Mouse (Mus musculus) adrenal gland, postnatal 36 days (tissue): Measurements from ENCODE around the gene Myh14. TPM values are rescaled to one million over a fixed set of nuclear protein-coding genes. Genes with fewer than 3 reads are reported as not detected.

Experiments
- DNase-seq, 2 experiments: peaks; one replicate each; pipeline ENCODE4 v3.0.0; 2021; ENCODE audit warnings: mixed read lengths in 1 of 2
- total RNA-seq, 2 experiments: library from RNA; stranded (reverse); gene quantifications; 2 replicates each; pipeline ENCODE4 v1.2.3; 2021

The Myh14 gene
- total RNA-seq, 2 experiments from 2014 or later: 3.0 to 4.9 TPM

DNA sequence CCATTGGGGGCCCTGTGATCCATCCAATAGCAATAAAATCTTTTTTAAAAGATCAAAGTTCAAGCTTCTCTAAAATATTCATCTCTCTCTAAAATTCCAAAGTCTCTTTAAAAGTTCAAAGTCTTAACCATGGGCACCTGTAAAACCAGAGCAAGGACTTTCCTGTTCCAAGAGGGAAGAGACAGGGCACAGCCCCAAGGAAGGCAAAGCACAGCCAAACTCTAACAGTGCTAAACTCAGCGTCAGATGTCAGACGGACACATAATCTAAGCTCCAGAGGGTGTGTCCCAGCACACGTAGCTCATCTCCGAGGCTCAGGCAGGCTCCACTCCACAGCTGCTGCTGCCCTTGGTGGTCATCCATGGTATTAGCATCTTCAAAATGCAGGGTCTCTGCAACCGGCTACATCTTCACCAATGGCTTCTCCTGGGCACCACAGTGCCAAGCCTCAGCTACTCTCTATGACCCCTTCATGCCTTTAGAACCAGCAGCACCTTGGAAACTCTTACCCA, 94.3 kb downstream of the Myh14 start:
- no peak for DNase-seq

- no peak for DNase-seq
Observed at GRCm38 (mm10) chr7:44572956-44573484, 97.6 kb downstream of the Myh14 start.

GRCm38 (mm10) chr7:44572213-44572701, 98.4 kb downstream of the Myh14 start, which contains the start of gene Napsa:
Napsa (plus strand) TSS chr7:44572380.
- no peak for DNase-seq

GRCm38 (mm10) chr7:44571811-44572210, 98.8 kb downstream of the Myh14 start:
- no peak for DNase-seq

- DNase-seq: no peak
Observed at GRCm38 (mm10) chr7:44570989-44571388, 99.7 kb downstream of the Myh14 start.

- no peak for DNase-seq
Observed at GRCm38 (mm10) chr7:44568803-44569202, 101.8 kb downstream of the Myh14 start.

- no peak for DNase-seq
Observed at GRCm38 (mm10) chr7:44565414-44565813, 105.2 kb downstream of the Myh14 start.

- DNase-seq: no peak
Observed at GRCm38 (mm10) chr7:44564486-44564885, 106.2 kb downstream of the Myh14 start.

- no peak for DNase-seq
Observed at GRCm38 (mm10) chr7:44563284-44563683, 107.4 kb downstream of the Myh14 start.

DNA sequence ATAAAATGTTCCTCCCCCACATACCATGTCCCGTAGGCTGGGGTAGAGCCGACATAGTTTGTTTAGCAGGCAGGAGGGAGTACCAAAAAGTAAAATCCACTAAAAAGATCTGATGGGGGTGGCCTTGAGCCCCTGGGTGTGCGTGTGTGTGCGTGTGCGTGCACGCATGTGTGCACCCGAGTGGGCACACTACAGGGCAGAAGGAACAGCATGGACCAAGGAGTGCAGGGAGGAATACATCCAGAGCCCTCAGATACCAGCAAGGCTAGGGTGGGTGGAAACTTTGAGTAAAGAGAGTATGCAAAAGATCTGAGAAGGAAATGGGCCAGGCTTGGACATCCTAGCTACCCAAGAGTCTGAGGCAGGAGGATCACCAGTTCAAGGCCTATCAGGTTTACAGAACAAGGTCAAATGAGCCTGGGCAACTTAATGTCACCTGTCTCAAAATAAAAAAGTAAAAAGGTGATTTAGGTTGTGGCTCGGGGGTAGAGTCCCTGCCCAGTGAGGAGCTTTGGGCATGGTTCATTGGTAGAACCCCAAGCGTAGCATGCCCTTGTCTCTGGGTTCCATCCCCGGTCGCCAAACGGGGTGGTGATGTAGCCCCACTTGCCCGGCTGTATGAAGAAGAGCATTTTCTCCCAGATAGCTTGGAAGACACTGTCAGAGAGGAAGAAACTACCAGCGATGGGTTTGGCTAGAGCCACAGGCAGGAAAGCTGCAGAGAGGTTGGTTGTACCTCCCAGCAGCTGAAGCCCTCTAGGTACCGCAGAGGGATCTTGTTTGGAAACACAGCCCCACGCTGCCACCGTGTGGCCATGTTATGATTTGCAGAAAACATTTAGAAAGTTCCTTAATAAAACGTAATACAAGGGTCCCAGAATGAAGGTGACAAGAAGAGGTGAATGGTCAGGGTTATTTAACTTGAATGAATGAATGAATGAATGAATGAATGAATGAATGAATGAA, 109.9 kb downstream of the Myh14 start:
- peak; percentile 77 to 82 for DNase-seq

DNA sequence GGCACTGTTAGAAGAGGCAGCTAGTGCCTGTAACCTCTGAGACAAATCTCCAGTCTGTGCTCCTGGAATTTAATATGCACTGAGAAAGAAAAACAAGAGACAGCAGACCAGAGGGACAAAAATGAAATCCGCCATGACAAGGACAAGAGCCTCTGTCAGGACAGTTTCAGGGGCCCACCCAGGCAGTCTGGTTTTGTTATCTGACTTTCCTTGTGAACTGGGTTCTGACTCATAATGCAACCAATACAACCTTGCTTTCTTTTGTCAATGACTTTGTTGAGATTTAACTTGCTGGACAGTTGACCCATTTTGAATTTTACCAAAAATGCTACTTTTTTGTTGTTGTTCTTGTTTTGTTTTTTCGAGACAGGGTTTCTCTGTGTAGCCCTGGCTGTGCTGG, 113.0 kb downstream of the Myh14 start:
- DNase-seq: no peak

Other genes starting within 250 kb of the Myh14 start
- gene Lrrc4b, start 241.8 kb downstream of the Myh14 start, total RNA-seq: 1 to 10 TPM; 3.9 to 4.9 TPM
- under 1 TPM in 1 of 2 experiments, not detected in 1; 0.63 TPM for gene Aspdh, start 205.5 kb downstream of the Myh14 start, total RNA-seq
- gene Josd2, start 202.9 kb downstream of the Myh14 start, total RNA-seq: 10 to 100 TPM; 53.9 to 61.0 TPM
- gene Emc10, start 174.3 kb downstream of the Myh14 start, total RNA-seq: 10 to 100 TPM; 91.2 to 99.2 TPM
- 1 to 10 TPM; 8.5 to 9.5 TPM for gene Fam71e1, start 174.3 kb downstream of the Myh14 start, total RNA-seq
- not detected for gene Mybpc2, start 146.2 kb downstream of the Myh14 start, total RNA-seq
- gene Spib, start 138.8 kb downstream of the Myh14 start, total RNA-seq: under 1 TPM; 0.30 to 0.49 TPM
- 10 to 100 TPM; 12.6 to 17.0 TPM for gene Pold1, start 122.0 kb downstream of the Myh14 start, total RNA-seq
- 100 to 1,000 TPM in 1 of 2 experiments, 10 to 100 TPM in 1; 98.5 to 113 TPM for gene Nr1h2, start 116.9 kb downstream of the Myh14 start, total RNA-seq
- under 1 TPM; 0.40 to 0.89 TPM for gene Napsa, start 98.5 kb downstream of the Myh14 start, total RNA-seq
- 1 to 10 TPM; 2.6 to 3.9 TPM for gene Kcnc3, start 80.2 kb downstream of the Myh14 start, total RNA-seq
- gene Izumo2, start 37.9 kb upstream of the Myh14 start, total RNA-seq: not detected
- gene Vrk3, start 77.6 kb upstream of the Myh14 start, total RNA-seq: 10 to 100 TPM; 47.5 to 50.6 TPM
- under 1 TPM; 0.49 to 0.70 TPM for gene Zfp473, start 80.2 kb upstream of the Myh14 start, total RNA-seq
- gene Nup62, start 145.2 kb upstream of the Myh14 start, total RNA-seq: 10 to 100 TPM; 40.9 to 42.5 TPM
- 1 to 10 TPM; 2.0 to 2.6 TPM for gene Il4i1, start 145.5 kb upstream of the Myh14 start, total RNA-seq
- gene Atf5, start 145.8 kb upstream of the Myh14 start, total RNA-seq: 100 to 1,000 TPM; 135 to 151 TPM
- gene Akt1s1, start 178.1 kb upstream of the Myh14 start, total RNA-seq: 100 to 1,000 TPM; 108 to 118 TPM
- 10 to 100 TPM; 54.1 to 73.4 TPM for gene Tbc1d17, start 178.2 kb upstream of the Myh14 start, total RNA-seq
- gene Pnkp, start 186.3 kb upstream of the Myh14 start, total RNA-seq: 10 to 100 TPM; 41.7 to 50.6 TPM
- gene Ptov1, start 198.9 kb upstream of the Myh14 start, total RNA-seq: 100 to 1,000 TPM; 215 to 274 TPM
- gene Med25, start 221.9 kb upstream of the Myh14 start, total RNA-seq: 10 to 100 TPM; 86.1 to 97.1 TPM
- gene Fuz, start 225.2 kb upstream of the Myh14 start, total RNA-seq: 10 to 100 TPM; 24.9 to 25.8 TPM